Mouse (Mus musculus): ENCODE data around the gene Hfe.
A peak's percentile ranks its signal among the peaks of the same experiment; 100 is the strongest.
"Not testable (repeated sequence)": the region's sequence is repeated elsewhere in the genome, so short reads cannot be mapped to it uniquely, and the experiment has no call there.

The Hfe gene

GRCm38 (mm10) chr13:23717176-23717575 lies 6.5 kb upstream of the Hfe start:
- no peak for ATAC-seq (ENCODE audit: insufficient number of reproducible peaks, low FRiP score, low TSS enrichment)

GRCm38 (mm10) chr13:23716261-23717042 lies 5.8 kb upstream of the Hfe start:
- ATAC-seq (ENCODE audit: insufficient number of reproducible peaks, low FRiP score, low TSS enrichment): no peak

DNA sequence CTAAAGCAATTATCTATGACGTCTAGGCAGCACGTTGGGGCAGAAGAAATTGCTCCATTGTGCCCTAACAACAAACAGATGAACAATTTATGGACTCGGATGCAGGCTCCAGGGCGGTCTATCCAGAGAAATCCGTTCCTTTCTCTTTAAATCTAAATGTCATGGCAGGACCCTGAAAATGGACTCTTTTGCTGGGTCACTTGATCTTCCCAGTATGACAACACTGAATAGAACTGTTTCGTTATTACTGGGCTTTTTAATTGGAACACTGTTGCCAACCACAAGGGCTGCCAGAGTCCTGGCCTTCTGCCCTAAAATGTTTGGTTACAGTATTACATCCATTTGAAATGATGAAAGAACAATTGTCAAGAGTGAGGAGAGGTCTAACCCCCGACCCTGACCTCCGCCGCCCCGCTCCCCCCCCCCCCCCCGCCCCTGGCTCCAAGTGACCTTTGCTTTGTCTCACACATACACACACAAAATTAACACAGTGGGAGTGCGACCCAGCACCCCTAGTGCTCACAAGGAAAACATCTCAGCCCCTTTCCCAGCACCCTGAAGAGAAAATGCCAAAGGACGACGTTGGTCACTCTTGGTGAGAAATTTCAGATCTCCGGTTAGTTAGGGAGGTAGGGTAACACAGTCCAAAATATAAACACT lies 810 bp downstream of the Hfe start:
- ATAC-seq (ENCODE audit: insufficient number of reproducible peaks, low FRiP score, low TSS enrichment): no peak

DNA sequence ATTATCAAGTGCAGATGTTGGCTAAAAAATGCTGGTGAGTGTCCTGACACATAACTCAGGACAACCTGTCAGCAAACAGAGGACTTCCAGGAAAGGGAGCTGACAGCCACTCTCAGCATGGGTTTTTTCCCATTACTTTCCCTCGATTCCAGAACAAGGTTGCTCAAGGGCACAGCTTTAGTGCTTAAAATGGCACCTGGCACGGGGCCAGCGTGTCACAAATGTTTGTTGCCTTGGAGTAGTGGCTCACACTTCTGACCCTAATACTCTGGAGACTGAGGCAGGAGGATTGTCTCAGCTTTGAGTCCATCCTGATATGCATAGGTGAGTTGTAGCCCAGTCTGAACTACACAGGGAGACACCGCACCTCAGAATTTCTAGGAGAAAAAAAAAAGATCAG lies 2.0 kb downstream of the Hfe start:
- ATAC-seq (ENCODE audit: insufficient number of reproducible peaks, low FRiP score, low TSS enrichment): no peak

GRCm38 (mm10) chr13:23708041-23708440 lies 2.6 kb downstream of the Hfe start:
- no peak for ATAC-seq (ENCODE audit: insufficient number of reproducible peaks, low FRiP score, low TSS enrichment)

GRCm38 (mm10) chr13:23706771-23707170 lies 3.9 kb downstream of the Hfe start:
- no peak for ATAC-seq (ENCODE audit: insufficient number of reproducible peaks, low FRiP score, low TSS enrichment)

DNA sequence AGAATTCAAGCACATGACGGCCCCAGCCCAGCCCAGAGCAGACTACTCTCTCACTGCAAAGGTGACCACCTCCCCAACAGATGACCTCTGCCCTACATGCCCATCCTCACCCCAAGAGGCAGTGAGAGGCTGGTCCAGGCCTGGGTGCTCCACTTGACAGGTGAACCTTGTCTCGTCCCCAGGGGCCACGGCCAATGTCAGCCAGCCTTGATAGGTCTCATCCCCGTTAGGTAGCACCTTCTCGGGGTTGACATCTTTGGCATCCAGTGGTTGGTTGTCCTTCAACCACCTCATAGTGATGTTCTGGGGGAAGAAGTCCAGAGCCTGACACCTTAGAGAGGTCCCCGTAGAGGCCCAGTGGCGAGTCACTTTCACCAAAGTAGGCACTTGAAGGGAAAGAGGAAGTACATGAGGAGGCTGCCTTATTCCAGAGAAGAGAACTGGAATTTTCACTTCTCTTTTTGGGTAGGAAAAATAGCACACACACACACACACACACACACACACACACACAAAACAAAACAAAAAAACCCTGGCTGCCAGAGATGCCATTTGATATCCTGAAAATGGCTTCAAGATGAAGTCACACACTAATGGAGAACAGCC lies 4.8 kb downstream of the Hfe start:
- no peak for ATAC-seq (ENCODE audit: insufficient number of reproducible peaks, low FRiP score, low TSS enrichment)

- not testable (repeated sequence) for ATAC-seq (ENCODE audit: insufficient number of reproducible peaks, low FRiP score, low TSS enrichment)
These were observed 7.9 kb downstream of the Hfe start for GRCm38 (mm10) chr13:23702801-23703200.

GRCm38 (mm10) chr13:23702220-23702619 lies 8.4 kb downstream of the Hfe start:
- ATAC-seq (ENCODE audit: insufficient number of reproducible peaks, low FRiP score, low TSS enrichment): no peak

GRCm38 (mm10) chr13:23700786-23701520 lies 9.7 kb downstream of the Hfe start:
- peak; percentile 59; the same call in 1 of the 2 replicates for ATAC-seq (ENCODE audit: insufficient number of reproducible peaks, low FRiP score, low TSS enrichment)

- no peak for ATAC-seq (ENCODE audit: insufficient number of reproducible peaks, low FRiP score, low TSS enrichment)
These were observed 10.9 kb downstream of the Hfe start for GRCm38 (mm10) chr13:23699767-23700166.

- ATAC-seq (ENCODE audit: insufficient number of reproducible peaks, low FRiP score, low TSS enrichment): no peak
These were observed 11.7 kb downstream of the Hfe start for GRCm38 (mm10) chr13:23698996-23699395.

- ATAC-seq (ENCODE audit: insufficient number of reproducible peaks, low FRiP score, low TSS enrichment): peak; percentile 97
These were observed 12.4 kb downstream of the Hfe start, which contains the start of gene Hist1h4c for GRCm38 (mm10) chr13:23698300-23698693. TSS of gene Hist1h4c (minus strand) at chr13:23698454.

- no peak for ATAC-seq (ENCODE audit: insufficient number of reproducible peaks, low FRiP score, low TSS enrichment)
These were observed 13.0 kb downstream of the Hfe start for GRCm38 (mm10) chr13:23697491-23698299.

DNA sequence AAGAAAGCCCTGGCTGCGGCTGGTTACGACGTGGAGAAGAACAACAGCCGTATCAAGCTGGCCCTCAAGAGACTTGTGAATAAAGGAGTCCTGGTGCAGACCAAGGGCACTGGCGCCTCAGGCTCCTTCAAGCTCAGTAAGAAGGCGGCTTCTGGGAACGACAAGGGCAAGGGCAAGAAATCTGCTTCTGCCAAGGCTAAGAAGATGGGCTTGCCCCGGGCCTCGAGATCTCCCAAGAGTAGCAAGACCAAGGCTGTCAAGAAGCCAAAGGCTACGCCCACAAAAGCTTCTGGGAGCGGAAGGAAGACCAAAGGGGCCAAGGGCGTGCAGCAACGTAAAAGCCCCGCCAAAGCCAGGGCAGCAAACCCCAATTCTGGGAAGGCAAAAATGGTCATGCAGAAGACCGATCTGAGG lies 14.6 kb downstream of the Hfe start:
- ATAC-seq (ENCODE audit: insufficient number of reproducible peaks, low FRiP score, low TSS enrichment): no peak

DNA sequence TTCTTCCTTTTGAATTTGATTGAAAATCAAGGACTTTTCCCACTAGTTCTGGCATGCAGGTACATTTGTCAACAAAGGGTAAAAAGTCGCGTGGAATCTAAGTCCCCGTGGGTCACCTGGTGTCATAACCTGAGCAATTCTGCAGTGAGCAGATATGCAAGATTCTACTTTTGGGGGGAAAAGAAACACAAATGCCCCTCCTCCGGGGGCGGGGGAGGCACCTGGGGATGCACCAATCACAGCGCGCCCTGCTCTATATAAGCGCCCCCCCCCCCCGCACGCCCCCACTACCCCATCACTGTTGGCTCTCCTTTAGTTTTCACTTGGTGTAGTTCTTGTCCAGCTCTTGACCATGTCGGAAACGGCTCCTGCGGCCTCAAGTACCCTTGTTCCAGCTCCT lies 15.1 kb downstream of the Hfe start, which contains the start of gene Hist1h1t:
Gene Hist1h1t, plus strand, starts transcription at position 301 of the 400 bp plus-strand sequence.
- ATAC-seq (ENCODE audit: insufficient number of reproducible peaks, low FRiP score, low TSS enrichment): no peak

DNA sequence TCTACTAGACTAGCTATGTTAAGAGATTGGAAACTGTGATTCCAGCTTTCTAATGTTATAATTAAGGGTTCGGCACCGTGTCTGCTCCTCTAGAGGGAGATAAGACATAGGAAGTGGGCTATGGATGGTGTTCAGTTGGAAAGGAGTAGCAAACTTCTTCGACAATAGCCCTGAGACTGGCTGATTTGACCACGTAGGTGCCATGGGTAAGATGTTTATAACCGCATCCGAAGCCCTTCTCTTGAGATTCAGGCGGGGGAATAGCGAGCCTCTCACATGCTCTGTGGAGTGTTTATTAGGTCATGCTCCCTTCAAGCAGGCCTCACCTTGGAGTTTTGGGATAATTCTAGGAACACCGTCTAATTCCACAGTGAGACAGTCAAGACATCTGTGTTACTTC lies 15.7 kb downstream of the Hfe start:
- ATAC-seq (ENCODE audit: insufficient number of reproducible peaks, low FRiP score, low TSS enrichment): no peak

GRCm38 (mm10) chr13:23693856-23694440 lies 16.7 kb downstream of the Hfe start:
- ATAC-seq (ENCODE audit: insufficient number of reproducible peaks, low FRiP score, low TSS enrichment): no peak

DNA sequence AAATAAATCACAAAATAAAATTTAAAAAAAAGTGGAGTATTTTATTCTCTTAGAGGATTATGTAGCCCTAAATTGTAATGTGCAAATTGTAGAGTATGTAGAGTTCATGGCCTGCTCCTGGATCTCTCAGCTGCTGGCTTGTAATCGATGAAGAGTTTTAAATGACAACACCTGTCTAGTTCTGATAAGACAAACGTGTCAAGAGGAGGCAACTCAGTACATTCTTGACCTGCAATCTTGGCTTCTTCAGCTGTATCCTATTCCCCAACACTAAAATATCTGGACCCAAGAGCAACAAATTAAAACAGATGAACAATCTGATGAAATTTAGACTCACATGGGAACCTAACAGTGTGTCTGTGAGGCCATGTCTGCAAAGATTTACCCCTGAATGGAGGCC lies 21.2 kb downstream of the Hfe start:
- ATAC-seq (ENCODE audit: insufficient number of reproducible peaks, low FRiP score, low TSS enrichment): no peak
